Mouse (Mus musculus) CH12.LX (cell line): ENCODE data around the gene Wfdc17.
A peak's percentile ranks its signal among the peaks of the same experiment; 100 is the strongest.

Source experiments
- BHLHE40 ChIP-seq: IDR thresholded peaks from 2 replicates; pipeline ENCODE4 v1.6.1; 2011; ENCODE audit warnings: mild to moderate bottlenecking, low read depth, low read length, improper control_type of control experiment
- CTCF ChIP-seq, 2 experiments: IDR thresholded peaks in 1 of 2; conservative IDR thresholded peaks in 1 of 2; 2 replicates each; pipeline ENCODE4 v1.5.1; 2011 to 2012; ENCODE audit warnings: low read depth in 2 of 2, low read length in 2 of 2, improper control_type of control experiment in 1 of 2, inconsistent platforms in 1 of 2, mild to moderate bottlenecking in 1 of 2, moderate library complexity in 1 of 2
- EP300 ChIP-seq: IDR thresholded peaks from 2 replicates; pipeline ENCODE4 v1.6.1; 2011; ENCODE audit warnings: low read length, improper control_type of control experiment
- MAX ChIP-seq: IDR thresholded peaks from 2 replicates; pipeline ENCODE4 v1.6.1; 2011; ENCODE audit warnings: low read length, improper control_type of control experiment
- MAZ ChIP-seq: IDR thresholded peaks from 2 replicates; pipeline ENCODE4 v1.6.1; 2012; ENCODE audit warnings: low read depth, mild to moderate bottlenecking, inconsistent platforms, low read length, improper control_type of control experiment, moderate library complexity
- MXI1 ChIP-seq: IDR thresholded peaks from 2 replicates; pipeline ENCODE4 v1.6.1; 2011; ENCODE audit warnings: mild to moderate bottlenecking, low read depth, low read length, improper control_type of control experiment
- NRF1 ChIP-seq: IDR thresholded peaks from 2 replicates; pipeline ENCODE4 v1.6.1; 2014; ENCODE audit warnings: low read depth, mild to moderate bottlenecking, inconsistent platforms, low read length, improper control_type of control experiment, moderate library complexity
- POLR2A ChIP-seq: IDR thresholded peaks from 2 replicates; pipeline ENCODE4 v1.6.1; 2011; ENCODE audit warnings: low read depth, mild to moderate bottlenecking, improper control_type of control experiment, low read length
- RCOR1 ChIP-seq: conservative IDR thresholded peaks from 2 replicates; pipeline ENCODE4 v1.6.1; 2012; ENCODE audit warnings: low read depth, mild to moderate bottlenecking, inconsistent platforms, low read length, improper control_type of control experiment
- SMC3 ChIP-seq: IDR thresholded peaks from 2 replicates; pipeline ENCODE4 v1.6.1; 2011; ENCODE audit warnings: low read depth, low read length, improper control_type of control experiment
- UBTF ChIP-seq: IDR thresholded peaks from 2 replicates; pipeline ENCODE4 v1.6.1; 2012; ENCODE audit warnings: low read depth, mild to moderate bottlenecking, inconsistent platforms, low read length, improper control_type of control experiment, moderate library complexity
- USF1 ChIP-seq: IDR thresholded peaks from 2 replicates; pipeline ENCODE4 v1.6.1; 2014; ENCODE audit warnings: low read depth, mild to moderate bottlenecking, inconsistent platforms, low read length, improper control_type of control experiment
- ZNF384 ChIP-seq: IDR thresholded peaks from 2 replicates; pipeline ENCODE4 v1.6.1; 2012; ENCODE audit warnings: low read depth, low read length, improper control_type of control experiment, inconsistent platforms

GRCm38 (mm10) chr11:83658797-83659196 is 45.0 kb upstream of the Wfdc17 start:
- TF ChIP-seq UBTF (no peak), SMC3 (no peak), USF1 (no peak), MAX (no peak), POLR2A (no peak), MXI1 (no peak), NRF1 (no peak), MAZ (no peak), EP300 (no peak), CTCF (conservative IDR thresholded peaks at IDR 0.05 in 1 of 2, IDR thresholded peaks at IDR 0.05 in 1 of 2; ENCODE audit: low read depth in 2 of 2, low read length in 2 of 2) (no peak), ZNF384 (no peak), BHLHE40 (peak; percentile 42; the same call in 1 of the 2 replicates), RCOR1 (no peak)
